Mouse (Mus musculus) C2C12 (cell line): ENCODE results near the gene Aggf1.

Experiments used
- CEBPB ChIP-seq: IDR thresholded peaks from one replicate; pipeline ENCODE4 v1.6.1; 2011; ENCODE audit warnings: low read depth, mild to moderate bottlenecking, control low read depth, moderate library complexity
- CTCF ChIP-seq: IDR thresholded peaks from one replicate; pipeline ENCODE4 v1.5.1; 2011; ENCODE audit not compliant: control insufficient read depth, insufficient read depth, insufficient read length
- FOSL1 ChIP-seq: IDR thresholded peaks from one replicate; pipeline ENCODE4 v1.8.0; 2011; ENCODE audit warnings: mild to moderate bottlenecking, low read length; ENCODE audit not compliant: poor library complexity, insufficient read depth, severe bottlenecking
- MAX ChIP-seq: IDR thresholded peaks from one replicate; pipeline ENCODE4 v1.6.1; 2011; ENCODE audit warnings: mild to moderate bottlenecking, control low read depth
- MYOD1 ChIP-seq: IDR thresholded peaks from one replicate; pipeline ENCODE4 v1.6.1; 2011; ENCODE audit warnings: low read depth; ENCODE audit not compliant: control insufficient read depth, insufficient read length
- USF1 ChIP-seq: IDR thresholded peaks from one replicate; pipeline ENCODE4 v1.6.1; 2011; ENCODE audit warnings: low read depth, mild to moderate bottlenecking, control low read depth, moderate library complexity

DNA sequence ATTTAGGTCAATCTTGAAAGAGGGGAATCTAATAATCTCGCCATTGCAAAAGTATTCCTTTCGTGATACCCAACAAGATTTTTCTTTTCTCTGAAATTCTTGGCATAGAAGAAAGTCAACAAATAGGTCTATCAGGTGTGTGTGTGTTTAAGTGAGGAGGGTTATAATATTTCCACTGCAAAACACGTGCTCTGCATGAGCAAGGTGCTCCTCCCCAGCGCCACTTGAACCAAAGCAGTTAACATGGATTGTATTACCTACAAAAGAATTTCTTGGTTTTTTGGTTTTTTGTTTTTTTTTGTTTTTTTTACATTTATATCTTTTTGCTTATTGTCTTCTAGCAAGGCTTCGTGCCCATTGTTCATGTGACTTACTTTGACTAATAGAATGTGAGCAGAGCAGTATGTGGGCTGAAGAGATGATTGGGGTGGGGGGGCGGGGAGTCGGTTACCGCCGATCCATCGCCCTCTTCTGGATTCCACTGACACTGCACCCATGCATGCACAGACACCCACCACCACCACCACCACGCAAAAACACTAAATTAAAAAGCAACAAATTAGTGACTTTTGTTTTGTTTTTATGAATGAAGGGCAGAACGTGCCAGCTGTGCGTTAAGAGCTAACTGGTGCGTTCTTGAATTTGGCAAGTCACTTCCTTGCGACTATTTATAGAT, 51.1 kb downstream of the Aggf1 start:
- TF ChIP-seq CTCF = peak; percentile 45
- no peak for TF ChIP-seq FOSL1
- no peak for TF ChIP-seq MAX
- peak; percentile 21 for TF ChIP-seq USF1
- TF ChIP-seq CEBPB = no peak
- TF ChIP-seq MYOD1 = no peak
